Mouse (Mus musculus) embryo, embryonic 9.5 days (tissue): ENCODE measurements at regions not wholly inside any gene's neighbourhood (a gene's known extent, or its start where the extent isn't known, plus 50 kb on each side); places are given as distances from the start of the nearest gene placed in this dataset.

Source experiments
- DNase-seq: peaks from one replicate; pipeline ENCODE4 v3.0.0-alpha.2; 2017; ENCODE audit errors: extremely low spot score

DNA sequence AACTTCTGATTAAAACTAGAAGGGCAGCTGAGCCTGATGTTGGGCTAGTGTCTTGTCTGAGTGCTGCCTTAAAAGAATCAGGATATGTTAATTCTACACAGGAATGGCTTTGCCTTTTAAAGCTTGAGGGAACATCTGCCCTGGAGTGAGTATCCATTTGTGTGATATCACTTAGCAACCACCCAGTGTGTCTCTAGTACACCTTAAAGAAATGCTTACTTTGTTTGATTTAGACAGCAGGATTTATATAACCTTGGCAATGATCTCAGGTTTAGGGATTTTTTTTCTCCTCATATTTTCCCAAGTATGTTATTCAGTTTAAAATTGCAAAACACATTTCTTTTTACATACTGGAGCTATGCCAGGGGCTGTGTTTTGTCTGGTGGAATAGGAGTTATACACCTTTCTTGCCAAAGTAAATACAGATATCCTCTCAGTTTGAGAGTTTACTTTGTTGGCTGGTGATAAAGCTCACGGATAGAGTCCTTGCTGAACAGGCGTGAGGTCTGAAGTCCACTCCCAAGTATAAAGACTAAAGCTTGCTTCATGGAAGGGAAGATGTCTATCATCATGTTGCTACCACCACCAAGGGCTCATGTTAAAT, 206.6 kb downstream of the Rsl24d1 start:
- no peak for DNase-seq

DNA sequence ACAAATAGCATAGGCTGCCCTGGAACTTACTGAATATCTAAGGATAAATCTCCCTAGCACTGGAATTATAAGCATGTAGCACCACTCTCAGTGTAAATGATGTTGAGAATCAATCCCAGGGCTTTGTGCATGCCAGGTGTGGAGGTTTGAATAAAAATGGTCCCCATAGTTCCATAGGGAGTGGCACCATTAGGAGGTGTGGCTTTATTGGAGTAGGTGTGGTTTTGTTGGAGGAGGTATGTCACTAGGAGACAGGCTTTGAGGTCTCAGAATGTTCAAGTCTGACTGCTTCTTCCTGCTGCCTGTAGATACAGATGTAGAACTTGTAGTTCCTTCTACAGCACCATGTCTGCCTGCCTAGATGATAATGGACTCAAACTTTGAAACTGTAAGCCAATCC, 217.8 kb downstream of the Rsl24d1 start:
- DNase-seq, result no peak

DNA sequence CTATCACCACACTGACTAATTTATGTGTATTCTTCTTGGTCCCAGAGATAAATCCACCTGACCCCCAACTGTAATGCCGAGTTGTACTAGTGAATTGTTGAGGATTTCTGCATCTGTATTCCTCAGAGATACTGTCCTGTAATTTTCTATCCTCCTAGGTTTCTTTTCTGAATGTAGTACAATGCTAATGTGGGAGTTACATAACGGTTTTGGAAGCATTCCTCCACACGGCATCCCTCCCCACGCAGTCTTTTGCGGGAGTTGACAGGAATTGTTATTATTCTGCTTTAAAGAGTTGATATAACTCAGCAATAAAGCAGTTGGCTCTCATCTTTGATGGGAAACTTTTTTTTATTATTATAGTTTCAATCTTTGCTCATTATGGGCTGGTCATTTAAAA, 222.8 kb downstream of the Rsl24d1 start:
- no peak for DNase-seq

DNA sequence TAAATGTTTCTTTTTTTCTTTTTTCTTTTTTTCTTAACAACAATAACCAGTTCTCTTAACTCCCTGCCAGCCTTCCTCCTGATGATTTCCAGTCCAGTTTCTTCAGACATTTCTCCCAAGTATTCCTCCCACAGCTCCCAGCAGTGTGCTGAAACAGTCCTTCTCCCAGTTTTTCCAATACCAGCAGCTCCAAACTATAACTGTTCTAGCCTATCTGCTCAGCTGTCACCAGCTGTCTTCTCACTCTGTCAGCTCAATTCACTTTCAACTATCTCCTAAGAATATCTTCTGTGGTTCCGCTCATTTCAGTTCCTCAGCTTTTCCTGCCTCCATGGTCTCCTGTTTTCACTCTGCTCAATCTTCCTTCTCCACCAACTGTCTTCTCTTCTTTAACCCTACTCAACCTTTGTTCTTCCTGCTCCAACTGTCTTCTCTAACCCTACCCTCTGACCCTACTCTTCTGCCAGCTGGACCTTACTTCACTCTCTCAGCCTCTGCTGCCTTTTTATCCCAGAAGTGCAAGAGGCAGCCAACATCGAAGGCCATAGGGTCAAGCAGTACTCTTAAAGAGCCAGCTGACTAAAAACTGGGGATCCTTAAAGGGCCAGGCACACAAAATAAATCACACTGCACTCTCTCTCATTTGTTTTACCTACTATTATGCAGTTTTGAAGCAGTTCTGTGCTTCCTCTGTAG, 224.0 kb downstream of the Rsl24d1 start:
- no peak for DNase-seq

DNA sequence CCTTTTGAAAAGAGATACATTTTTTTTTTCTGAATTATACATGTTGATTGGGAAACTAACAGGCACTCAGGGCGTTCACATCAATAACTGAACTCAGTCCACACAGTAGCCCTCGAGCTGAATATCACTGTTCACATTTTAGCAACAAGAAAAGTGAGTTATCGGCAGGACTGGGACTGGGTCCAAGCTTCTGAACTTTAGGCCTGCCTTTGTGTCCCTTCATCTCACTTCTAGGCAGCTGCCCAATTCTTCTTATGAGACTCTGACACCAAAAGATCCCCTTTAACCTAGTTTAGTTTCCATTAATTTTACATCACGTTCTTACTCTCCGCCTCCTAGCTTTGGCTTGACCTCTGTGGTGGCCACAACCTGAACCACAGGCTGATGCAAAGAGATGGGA, 242.7 kb downstream of the Rsl24d1 start:
- DNase-seq, result no peak

DNA sequence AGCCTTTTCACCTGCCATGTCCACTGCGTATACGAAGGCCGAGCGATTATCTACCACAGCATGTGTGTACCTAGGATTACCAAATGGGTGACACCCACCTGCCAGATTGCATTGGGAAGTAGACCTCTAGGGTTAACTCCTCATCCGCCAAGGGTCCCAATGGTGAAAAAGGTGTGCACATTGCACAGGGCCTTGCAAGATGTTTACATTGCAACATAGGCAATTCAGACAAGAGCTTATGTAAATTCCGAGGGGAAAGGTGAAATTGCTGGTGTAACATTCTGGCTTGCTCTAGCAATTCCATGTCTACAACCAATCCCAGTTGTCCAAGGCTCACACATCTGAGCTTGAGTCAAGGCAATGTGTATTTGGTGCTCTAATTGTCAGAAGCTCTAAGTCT, 245.7 kb downstream of the Rsl24d1 start:
- no peak for DNase-seq

DNA sequence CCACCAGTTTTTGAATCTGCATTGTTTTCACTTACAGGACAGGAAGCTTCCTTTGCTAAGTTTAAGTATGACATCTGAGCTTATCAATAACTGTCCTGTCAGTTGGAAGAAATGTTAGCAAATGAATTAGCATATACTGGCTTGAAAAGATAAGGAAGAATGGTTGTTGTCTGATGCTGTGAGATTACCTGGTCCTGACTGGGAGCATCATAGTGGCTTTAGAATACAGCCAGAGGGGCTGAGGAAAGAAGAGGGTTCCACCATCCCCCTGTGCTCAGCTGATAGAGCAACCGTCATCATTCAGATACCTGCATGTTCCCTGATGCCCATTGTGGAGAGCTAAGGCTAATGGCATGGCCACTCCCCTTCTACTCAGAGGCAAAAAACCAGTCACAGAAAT, 267.5 kb downstream of the Rsl24d1 start:
- DNase-seq, result no peak

DNA sequence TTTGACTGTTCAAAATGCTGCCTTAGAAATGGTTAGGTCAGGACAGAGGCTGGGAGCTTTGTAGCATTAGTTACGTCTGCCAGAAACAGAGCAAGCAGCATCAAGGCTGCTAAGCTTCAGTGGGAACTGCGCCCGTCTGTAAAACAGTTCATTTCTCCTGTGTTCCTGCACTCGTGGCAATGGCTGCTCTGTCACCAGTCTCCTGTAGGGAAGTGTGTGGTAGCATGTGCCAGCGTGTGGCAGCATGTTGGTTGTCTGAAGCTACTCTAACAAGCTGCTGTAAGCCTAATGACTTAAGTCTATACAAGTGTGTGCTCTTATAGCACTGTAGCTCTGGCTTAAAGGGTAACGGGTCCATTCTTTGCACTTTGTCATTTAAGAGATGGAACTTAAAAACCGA, 278.8 kb downstream of the Rsl24d1 start:
- no peak for DNase-seq

DNA sequence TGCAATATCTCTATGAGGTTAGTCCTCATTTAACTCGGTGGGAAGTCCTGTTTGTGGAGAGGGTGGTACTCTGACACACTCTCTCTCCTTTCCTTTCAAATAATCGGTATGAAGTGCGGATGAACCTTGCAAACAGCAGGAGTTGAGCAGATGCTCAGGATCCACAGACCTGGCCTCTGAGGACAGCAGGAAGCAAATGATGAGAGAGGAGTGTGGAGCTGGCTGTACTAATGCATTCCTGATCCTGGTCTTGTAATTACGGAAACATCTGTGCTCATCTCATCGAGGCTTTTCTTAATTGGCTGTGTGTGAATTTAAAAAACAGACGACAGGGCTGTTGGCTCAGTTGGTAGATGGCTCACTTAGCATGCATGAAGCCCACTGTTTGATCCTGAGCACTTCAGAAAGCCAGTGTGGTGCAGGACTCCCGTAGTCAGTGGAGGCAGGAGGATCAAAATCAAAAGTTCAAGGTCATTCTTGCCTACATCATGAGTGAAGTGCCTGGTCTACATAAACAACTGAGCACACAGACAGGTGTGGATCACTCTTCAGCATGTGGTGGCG, 300.2 kb downstream of the Rsl24d1 start:
- DNase-seq, result no peak

DNA sequence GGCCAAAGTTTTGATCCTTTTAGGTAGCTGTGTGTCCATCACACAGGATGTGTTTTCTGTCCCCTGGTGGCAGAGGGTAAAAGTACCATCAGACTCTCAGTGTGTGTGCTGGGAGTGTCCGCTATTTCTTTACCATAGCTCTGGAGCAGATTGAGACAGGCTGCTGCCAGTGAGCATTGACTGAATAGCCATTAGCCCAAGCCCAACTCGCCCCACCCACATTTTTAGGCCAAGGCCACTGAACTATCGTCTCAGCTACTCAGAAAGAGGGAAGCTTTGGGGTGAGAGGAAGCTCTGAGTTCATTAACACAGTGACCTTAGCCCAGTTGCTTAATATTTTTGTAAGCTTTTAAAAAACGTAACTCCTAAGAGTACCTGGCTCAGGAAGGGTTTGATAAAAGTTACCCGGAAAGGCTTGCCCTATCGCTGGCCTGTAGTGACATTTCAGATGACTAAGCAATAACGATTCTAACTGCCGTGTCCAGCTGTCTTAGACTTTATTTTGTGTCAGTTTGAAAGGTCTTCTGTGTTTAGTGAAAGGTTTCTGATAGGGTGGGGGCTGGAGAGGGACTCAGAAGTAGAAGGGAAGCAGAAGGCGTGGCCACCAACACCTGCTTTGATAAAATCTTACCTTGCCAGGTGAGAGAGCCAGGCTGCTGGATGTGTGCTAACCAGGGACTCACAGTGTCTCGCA, 303.0 kb downstream of the Rsl24d1 start:
- DNase-seq, result no peak
